Mouse (Mus musculus) ES-E14 (cell line): ENCODE measurements around the gene Arl15. TPM values are rescaled to one million over a fixed set of nuclear protein-coding genes. Genes with fewer than 3 reads are reported as not detected.

ENCODE experiments used
- DNase-seq: peaks from one replicate; pipeline ENCODE4 v3.0.0-alpha.2; 2013; ENCODE audit warnings: low read depth, low spot score
- H3K27ac ChIP-seq: 2 replicates; pipeline ENCODE4 v1.5.1; 2012; ENCODE audit warnings: low read depth, mild to moderate bottlenecking, low read length, moderate library complexity, mixed read lengths; ENCODE audit not compliant: poor library complexity, insufficient read depth, severe bottlenecking
- H3K36me3 ChIP-seq: 2 replicates; pipeline ENCODE4 v1.6.1; 2012; ENCODE audit warnings: mild to moderate bottlenecking, low read length, moderate library complexity, mixed read lengths; ENCODE audit not compliant: control insufficient read depth, poor library complexity, insufficient read depth, severe bottlenecking
- H3K4me1 ChIP-seq, 2 experiments: fragments of 150-350 bp in 1 of 2; sonication (generic) in 1 of 2; 2 replicates each; pipeline ENCODE4 v1.6.1; 2012; ENCODE audit warnings: low read length in 2 of 2, mild to moderate bottlenecking in 1 of 2, mixed read lengths in 1 of 2; ENCODE audit not compliant: control insufficient read depth in 2 of 2, insufficient read depth in 2 of 2, poor library complexity in 1 of 2
- H3K4me3 ChIP-seq, 2 experiments: fragments of 150-350 bp in 1 of 2; sonication (generic) in 1 of 2; 2 replicates each; pipeline ENCODE4 v1.5.1; 2012; ENCODE audit warnings: low read length in 2 of 2, low read depth in 1 of 2, mild to moderate bottlenecking in 1 of 2, mixed read lengths in 1 of 2; ENCODE audit not compliant: insufficient read depth in 1 of 2, poor library complexity in 1 of 2, severe bottlenecking in 1 of 2
- H3K9ac ChIP-seq: 2 replicates; pipeline ENCODE4 v1.6.1; 2012; ENCODE audit warnings: low read depth, mild to moderate bottlenecking, low read length, mixed read lengths; ENCODE audit not compliant: poor library complexity, insufficient read depth, severe bottlenecking
- H3K9me3 ChIP-seq: fragments of 150-350 bp; sonication (generic); 2 replicates; pipeline ENCODE4 v1.6.1; 2012; ENCODE audit warnings: low read depth, mild to moderate bottlenecking, low read length; ENCODE audit not compliant: control insufficient read depth, insufficient read depth
- CHD2 ChIP-seq: IDR thresholded peaks from 2 replicates; pipeline ENCODE4 v1.6.1; 2014; ENCODE audit warnings: mild to moderate bottlenecking, low read depth, low read length, inconsistent platforms
- HCFC1 ChIP-seq: IDR thresholded peaks from 2 replicates; pipeline ENCODE4 v1.6.1; 2012; ENCODE audit warnings: low read length, inconsistent platforms, borderline replicate concordance; ENCODE audit not compliant: insufficient read depth
- MAFK ChIP-seq: IDR thresholded peaks from 2 replicates; pipeline ENCODE4 v1.6.1; 2014; ENCODE audit warnings: mild to moderate bottlenecking, low read depth, low read length, inconsistent platforms; ENCODE audit not compliant: insufficient read depth
- ZC3H11A ChIP-seq: IDR thresholded peaks from 2 replicates; pipeline ENCODE4 v1.6.1; 2012; ENCODE audit warnings: low read depth, mild to moderate bottlenecking, inconsistent platforms, low read length, borderline replicate concordance
- ZNF384 ChIP-seq: IDR thresholded peaks from 2 replicates; pipeline ENCODE4 v1.6.1; 2012; ENCODE audit warnings: low read depth, low read length, inconsistent platforms
- in situ Hi-C, 2 experiments: fragments of 600-800 bp; cut with MboI; formaldehyde crosslinking; loops; one replicate each; pipeline ENCODE4 v1.15.1; 2025; ENCODE audit warnings: low sequenced_read_pairs in 2 of 2, inconsistent platforms in 1 of 2; ENCODE audit not compliant: unreplicated experiment in 2 of 2
- total RNA-seq: library from RNA; depleted of rRNA; stranded (reverse); fragments of 300-350 nt; gene quantifications from 2 replicates; pipeline ENCODE4 v1.2.3, GENCODE M21; 2012

Gene Arl15
- total RNA-seq, 1 experiment = 15.1 TPM

DNA sequence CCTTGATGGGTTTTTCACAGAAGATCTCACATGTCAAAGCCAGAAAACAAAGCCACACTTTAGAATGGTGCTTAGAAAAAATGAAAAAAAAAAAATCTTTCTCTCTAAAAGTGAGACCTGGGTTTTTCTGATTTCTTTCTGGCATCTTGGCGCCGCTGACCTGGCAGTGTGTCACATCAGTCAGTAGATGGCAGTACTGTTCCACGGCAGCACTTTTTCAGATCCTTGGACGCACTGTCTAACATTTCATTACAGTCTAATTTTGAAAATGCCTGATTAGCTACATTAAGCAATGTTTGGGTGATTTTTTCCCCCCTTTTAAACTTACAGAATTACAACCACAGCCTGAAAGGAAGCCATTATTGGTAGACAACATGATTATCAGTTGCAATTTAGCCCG is 83.1 kb downstream of the Arl15 start:
- Histone ChIP-seq H3K36me3 (peaks cover 4% of the 10 kb centered on the region; the same call in 1 of the 2 replicates), H3K4me1 (peaks cover 12 to 16% of the 10 kb centered on the region in 2 experiments), H3K4me3 (no peak overlapping the region), H3K9me3 (no peaks in the 10 kb centered on the region), H3K9ac (no peak overlapping the region), H3K27ac (no peak overlapping the region)
- TF ChIP-seq ZC3H11A (peak; percentile 92), HCFC1 (no peak), MAFK (0 out of 2 replicates have a peak, but pooled peaks have one; percentile 6), CHD2 (no peak), ZNF384 (no peak)
- in situ Hi-C loops = loop anchor here (10.0 to 25.0 kb wide), 3 partner anchors 577 to 1085 kb away; partner anchors contain the start of gene Fst (in 1 of the 2)
- no peak for DNase-seq

DNA sequence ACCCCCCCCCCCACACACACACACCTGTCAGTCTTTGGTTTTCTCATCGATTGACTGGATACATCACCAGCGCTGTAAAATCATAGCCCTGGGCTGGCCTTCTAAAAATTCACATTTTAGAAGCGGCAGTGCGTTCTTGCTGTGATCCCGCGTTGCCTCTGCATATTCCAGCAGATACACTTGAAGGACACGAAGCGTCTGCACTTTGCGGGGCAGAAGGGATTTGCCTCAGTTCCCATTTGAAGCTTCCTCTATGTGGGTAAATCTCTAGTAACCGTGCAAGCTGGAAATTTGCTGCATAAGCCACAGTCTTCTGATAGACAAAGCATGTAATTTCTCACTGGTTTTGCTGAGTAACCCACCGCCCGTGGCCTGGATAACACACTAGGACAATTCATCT is 84.3 kb downstream of the Arl15 start:
- TF ChIP-seq MAFK = no peak
- no peak for TF ChIP-seq HCFC1
- no peak for TF ChIP-seq ZC3H11A
- no peak for TF ChIP-seq ZNF384
- no peak for TF ChIP-seq CHD2
- H3K36me3 ChIP-seq = no peaks in the 10 kb centered on the region
- H3K4me1 ChIP-seq = peaks cover 16 to 24% of the 10 kb centered on the region in 2 experiments
- no peak overlapping the region for H3K27ac ChIP-seq
- H3K4me3 ChIP-seq = no peak overlapping the region
- in situ Hi-C loops = loop anchor here (10.0 to 25.0 kb wide), 3 partner anchors 576 to 1084 kb away; partner anchors contain the start of gene Fst (in 1 of the 2)
- no peaks in the 10 kb centered on the region for H3K9me3 ChIP-seq
- DNase-seq = no peak
- no peak overlapping the region for H3K9ac ChIP-seq

DNA sequence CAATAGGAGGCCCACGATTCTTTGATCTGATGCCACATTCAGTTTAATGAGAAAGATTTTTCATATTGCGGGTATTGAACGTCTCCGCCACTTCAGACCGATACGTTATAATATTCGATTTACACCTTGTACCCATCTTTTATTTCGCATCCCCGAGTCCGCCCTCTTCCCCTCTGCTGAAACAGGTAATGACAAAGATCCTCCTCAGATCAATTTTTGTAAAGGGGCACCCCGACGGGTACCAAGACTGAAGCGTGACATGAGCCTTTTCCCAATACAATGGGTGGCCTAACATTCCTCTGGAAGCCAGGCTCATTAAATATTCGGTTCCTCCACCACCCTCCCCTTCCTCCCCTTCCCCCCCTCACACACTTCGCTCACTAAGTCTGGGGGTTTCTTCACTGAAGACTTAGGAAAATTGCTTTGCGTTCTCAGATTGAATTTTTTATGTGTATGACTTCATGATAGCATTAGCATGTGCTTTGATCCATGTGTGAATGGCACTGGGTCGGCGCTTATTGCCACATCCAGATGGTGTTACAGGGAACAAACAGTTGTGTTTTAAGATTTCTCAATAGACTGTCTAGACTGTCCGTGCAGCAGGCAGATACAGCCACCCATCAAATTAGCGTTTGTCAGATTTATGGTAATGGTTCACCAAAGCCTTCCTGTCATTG is 85.5 kb downstream of the Arl15 start:
- no peaks in the 10 kb centered on the region for H3K36me3 ChIP-seq
- peak overlapping the region; percentile 5; the same call in 1 of the 2 replicates for H3K9ac ChIP-seq
- in situ Hi-C loops = loop anchor here (10.0 to 25.0 kb wide), 3 partner anchors 575 to 1083 kb away; partner anchors contain the start of gene Fst (in 1 of the 2)
- no peak overlapping the region for H3K27ac ChIP-seq
- H3K4me3 ChIP-seq = peak overlapping the region; percentile 5 to 54; a peak in 2 of 4 replicates
- peaks cover 16 to 27% of the 10 kb centered on the region in 2 experiments for H3K4me1 ChIP-seq
- DNase-seq = no peak
- H3K9me3 ChIP-seq = no peaks in the 10 kb centered on the region
- TF ChIP-seq ZC3H11A = no peak
- TF ChIP-seq ZNF384 = no peak
- no peak for TF ChIP-seq HCFC1
- TF ChIP-seq CHD2 = no peak
- no peak for TF ChIP-seq MAFK

DNA sequence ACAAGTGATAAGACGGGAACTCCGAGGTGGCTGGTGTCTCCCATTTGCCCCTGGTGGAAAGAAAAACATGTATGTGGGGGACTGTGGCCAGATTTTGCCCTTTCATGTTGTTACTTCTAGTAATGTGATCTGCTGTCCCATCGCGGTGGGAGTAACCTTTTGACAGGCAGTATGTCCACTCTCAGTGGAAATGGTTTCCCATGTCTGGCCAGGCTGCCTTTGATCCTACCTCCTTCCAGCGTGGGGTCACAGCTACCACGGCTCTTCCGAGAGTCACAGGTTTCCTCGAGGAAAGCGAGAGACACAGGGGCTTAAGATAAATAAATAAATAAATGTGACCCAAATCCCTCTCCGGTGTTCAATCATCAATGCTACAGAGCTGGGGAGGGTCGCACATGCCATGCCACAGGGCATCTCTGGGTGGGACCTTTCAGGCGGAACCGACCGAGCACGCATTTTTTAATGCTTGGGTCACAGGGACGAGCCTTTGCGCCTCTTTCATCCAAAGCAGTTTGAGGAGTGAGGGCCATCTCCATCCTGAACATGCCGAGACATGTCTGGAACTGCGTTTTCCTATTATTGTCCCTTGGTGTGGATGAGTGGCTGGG is 86.4 kb downstream of the Arl15 start:
- in situ Hi-C loops = loop anchor here (25.0 kb wide), 2 partner anchors 907 to 1082 kb away; no protein-coding TSS in a partner anchor
- Histone ChIP-seq H3K4me1 (peaks cover 16 to 27% of the 10 kb centered on the region in 2 experiments), H3K27ac (peak overlapping the region; percentile 55), H3K9ac (peak overlapping the region; percentile 74), H3K4me3 (peak overlapping the region; percentile 53 to 54), H3K9me3 (no peaks in the 10 kb centered on the region), H3K36me3 (no peaks in the 10 kb centered on the region)
- TF ChIP-seq CHD2 = no peak
- TF ChIP-seq ZNF384 = no peak
- TF ChIP-seq HCFC1 = no peak
- TF ChIP-seq MAFK = no peak
- TF ChIP-seq ZC3H11A = no peak
- peak; percentile 71 for DNase-seq
